Mouse (Mus musculus) T-helper 1 cell (primary cell): ENCODE measurements around the gene Gm20850.
"Not testable (repeated sequence)": the region's sequence is repeated elsewhere in the genome, so short reads cannot be mapped to it uniquely, and the experiment has no call there.

Source experiments
- in situ Hi-C: fragments of 300-600 bp; cut with MboI, MseI; formaldehyde crosslinking; loops from one replicate; pipeline ENCODE4 v1.15.1; 2025; ENCODE audit warnings: high pct_unique_total_duplicates

Gm20850 gene

DNA sequence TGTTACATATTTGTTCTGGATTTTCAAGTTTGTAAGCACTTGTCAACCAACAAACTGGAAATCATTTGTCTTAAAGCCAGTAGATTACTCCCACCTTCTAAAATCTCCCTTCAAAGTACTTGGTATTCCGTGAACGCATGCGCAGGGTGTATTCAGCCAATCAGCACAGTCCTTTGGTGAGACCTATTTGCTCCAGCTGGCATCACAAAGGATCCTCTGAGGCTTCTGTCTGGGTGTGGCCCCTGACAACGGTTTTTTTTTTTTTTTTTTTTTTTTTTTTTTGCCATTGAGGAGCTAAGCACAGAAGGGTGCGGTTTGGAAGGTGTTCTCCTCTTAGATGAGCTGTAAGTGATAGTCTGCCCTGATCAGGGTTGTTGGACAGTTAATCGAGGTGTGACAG is at the start of gene Gm20850:
Gene Gm20850 (plus strand): TSS at position 301 of the 400 bp plus-strand sequence.
- in situ Hi-C loops = not testable (repeated sequence)
